Mouse (Mus musculus) cerebellum, postnatal 25 days (tissue): ENCODE results near the gene Gmps.
A peak's percentile ranks its signal among the peaks of the same experiment; 100 is the strongest.

Source experiments
- DNase-seq, 2 experiments: peaks; one replicate each; pipeline ENCODE4 v3.0.0; 2021; ENCODE audit warnings: mixed read lengths in 2 of 2

The Gmps gene

GRCm38 (mm10) chr3:63975955-63976908 lies at the start of gene Gmps:
TSS of gene Gmps (plus strand) at chr3:63976106.
- peak; percentile 91 to 94 for DNase-seq

GRCm38 (mm10) chr3:63928878-63929859 lies 46.7 kb upstream of the Gmps start, which contains the start of gene E130311K13Rik:
TSS of gene E130311K13Rik (minus strand) at chr3:63929472.
- DNase-seq: peak; percentile 92 to 95

GRCm38 (mm10) chr3:63938928-63939327 lies 37.0 kb upstream of the Gmps start:
- DNase-seq: no peak

- DNase-seq: peak; percentile 28 to 57
Observed at GRCm38 (mm10) chr3:63941204-63941850, 34.6 kb upstream of the Gmps start.

GRCm38 (mm10) chr3:63949837-63950236 lies 26.1 kb upstream of the Gmps start:
- no peak for DNase-seq

GRCm38 (mm10) chr3:63963421-63964099 lies 12.3 kb upstream of the Gmps start:
- DNase-seq: no peak

GRCm38 (mm10) chr3:63964100-63964921 lies 11.6 kb upstream of the Gmps start, which contains the start of gene Slc33a1:
TSS of gene Slc33a1 (minus strand) at chr3:63964768.
- DNase-seq: peak; percentile 99 to 100

- no peak for DNase-seq
Observed at GRCm38 (mm10) chr3:63964922-63965249, 11.0 kb upstream of the Gmps start.

- DNase-seq: no peak
Observed at GRCm38 (mm10) chr3:63965929-63966328, 10.0 kb upstream of the Gmps start.

GRCm38 (mm10) chr3:63977895-63978294 lies 2.0 kb downstream of the Gmps start:
- DNase-seq: no peak

- DNase-seq: no peak
Observed at GRCm38 (mm10) chr3:63986656-63987055, 10.8 kb downstream of the Gmps start.

- DNase-seq: no peak
Observed at GRCm38 (mm10) chr3:63988722-63989440, 13.0 kb downstream of the Gmps start.

- DNase-seq: no peak
Observed at GRCm38 (mm10) chr3:64021436-64021835, 45.5 kb downstream of the Gmps start.

GRCm38 (mm10) chr3:64021867-64022266 lies 46.0 kb downstream of the Gmps start:
- no peak for DNase-seq

GRCm38 (mm10) chr3:64029846-64030245 lies 53.9 kb downstream of the Gmps start:
- no peak for DNase-seq

GRCm38 (mm10) chr3:64038136-64038841 lies 62.4 kb downstream of the Gmps start:
- no peak for DNase-seq

GRCm38 (mm10) chr3:64039818-64040784 lies 64.2 kb downstream of the Gmps start:
- DNase-seq: peak; percentile 90 to 93
